Mouse (Mus musculus) bone marrow, adult 2 months (tissue): ENCODE measurements around the gene Ppp4r3a.

Experiments
- CTCF ChIP-seq: fragments of 200-500 bp; IDR thresholded peaks from 2 replicates; pipeline ENCODE4 v1.5.1; 2011; ENCODE audit warnings: low read length, control low read depth; ENCODE audit not compliant: control insufficient read depth, insufficient read depth
- POLR2A ChIP-seq: fragments of 200-500 bp; IDR thresholded peaks from 2 replicates; pipeline ENCODE4 v1.6.1; 2011; ENCODE audit warnings: low read depth, mild to moderate bottlenecking, control low read depth, low read length, borderline replicate concordance; ENCODE audit not compliant: control insufficient read depth

- no peak for TF ChIP-seq CTCF
- no peak for TF ChIP-seq POLR2A
Measured at GRCm38 (mm10) chr12:101019443-101019842, 64.1 kb downstream of the Ppp4r3a start.
